Mouse (Mus musculus) granulocyte monocyte progenitor cell, adult 5-6 weeks (primary cell): ENCODE measurements around the gene Phactr1. TPM values are rescaled to one million over a fixed set of nuclear protein-coding genes. Genes with fewer than 3 reads are reported as not detected.
"Not testable (repeated sequence)": the region's sequence is repeated elsewhere in the genome, so short reads cannot be mapped to it uniquely, and the experiment has no call there.

Experiments used
- ATAC-seq: replicated peaks from 2 replicates; pipeline ENCODE4 v1.8.0; 2016; ENCODE audit warnings: mild to moderate bottlenecking, moderate TSS enrichment, inconsistent platforms; ENCODE audit not compliant: poor library complexity, severe bottlenecking
- total RNA-seq, 2 experiments: library from RNA; stranded (forward) in 1 of 2; stranded (reverse) in 1 of 2; fragments of 200-712, 200-1000 nt in 1 of 2; fragments of >200 nt in 1 of 2; fragmentation: Nextera tagmentation in 1 of 2; gene quantifications; 2 replicates each; pipeline ENCODE4 v1.2.3; 2014 to 2017

Phactr1 gene
- total RNA-seq, 2 experiments from 2014 or later, result 0.56 TPM; not detected in 1

DNA sequence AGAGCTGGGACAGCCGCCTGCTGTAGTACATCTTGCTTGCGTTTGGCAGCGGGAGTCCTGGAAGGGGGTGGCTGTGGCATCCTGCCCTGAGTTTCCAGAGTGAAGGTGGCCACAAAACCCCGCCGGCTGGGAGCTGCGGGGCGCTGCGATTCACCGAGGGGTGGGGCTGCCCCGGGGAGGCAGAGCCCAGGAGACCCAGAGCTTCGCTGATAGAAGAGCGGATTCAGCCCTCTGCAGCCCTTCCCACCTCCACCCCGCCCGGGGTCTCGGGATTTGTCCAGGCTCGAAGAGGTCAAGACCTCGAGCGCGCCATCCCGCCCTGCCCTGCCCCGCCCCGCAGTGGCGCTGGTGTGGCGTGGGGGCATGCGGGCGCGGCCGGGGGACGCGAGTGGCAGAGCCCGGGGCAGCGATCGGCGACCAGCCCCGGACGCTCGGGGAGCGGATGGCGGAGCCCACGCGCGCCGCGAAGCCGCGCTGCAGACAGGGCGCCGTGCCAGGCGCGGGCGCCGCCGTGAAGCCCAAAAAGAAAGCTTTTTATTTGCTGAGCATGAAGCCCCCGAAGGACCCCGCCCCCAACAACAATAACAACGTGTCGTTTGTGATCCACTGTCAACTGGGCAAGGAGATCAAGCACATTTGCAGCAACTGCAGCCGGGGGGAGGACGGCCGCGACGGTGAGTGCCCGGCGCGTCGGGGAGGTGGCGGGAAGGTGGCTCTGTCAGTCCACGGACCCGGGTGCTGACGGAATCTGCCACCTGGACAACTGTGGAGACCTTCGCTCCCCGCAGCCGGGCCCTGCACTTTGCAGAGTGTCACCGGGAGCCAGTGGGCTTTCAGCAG is 236.0 kb downstream of the Phactr1 start:
- peak; percentile 25; the same call in 1 of the 2 replicates for ATAC-seq

- no peak for ATAC-seq
Observed at GRCm38 (mm10) chr13:42917251-42917650, 236.8 kb downstream of the Phactr1 start.

DNA sequence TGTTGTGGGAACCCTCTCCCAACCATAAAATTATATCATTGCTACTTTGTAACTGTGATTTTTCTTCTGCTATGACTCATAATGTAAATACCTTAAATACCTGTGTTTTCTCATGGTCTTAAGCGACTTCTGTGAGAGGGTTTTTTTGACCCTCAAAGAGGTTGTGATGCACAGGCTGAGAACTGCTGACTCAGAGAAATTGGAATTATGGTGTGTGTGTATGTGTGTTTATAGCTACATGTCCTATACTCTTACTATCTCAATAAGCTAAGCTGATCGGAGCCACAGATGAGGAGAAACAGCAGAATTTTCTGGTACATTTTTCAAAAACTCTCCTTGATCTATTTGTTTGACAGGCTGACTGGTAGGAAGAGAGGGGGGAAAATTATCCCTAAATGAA is 239.6 kb downstream of the Phactr1 start:
- ATAC-seq, result no peak

GRCm38 (mm10) chr13:42921769-42922450 is 241.5 kb downstream of the Phactr1 start:
- ATAC-seq, result no peak

- no peak for ATAC-seq
Observed at GRCm38 (mm10) chr13:42927778-42928177, 247.4 kb downstream of the Phactr1 start.

DNA sequence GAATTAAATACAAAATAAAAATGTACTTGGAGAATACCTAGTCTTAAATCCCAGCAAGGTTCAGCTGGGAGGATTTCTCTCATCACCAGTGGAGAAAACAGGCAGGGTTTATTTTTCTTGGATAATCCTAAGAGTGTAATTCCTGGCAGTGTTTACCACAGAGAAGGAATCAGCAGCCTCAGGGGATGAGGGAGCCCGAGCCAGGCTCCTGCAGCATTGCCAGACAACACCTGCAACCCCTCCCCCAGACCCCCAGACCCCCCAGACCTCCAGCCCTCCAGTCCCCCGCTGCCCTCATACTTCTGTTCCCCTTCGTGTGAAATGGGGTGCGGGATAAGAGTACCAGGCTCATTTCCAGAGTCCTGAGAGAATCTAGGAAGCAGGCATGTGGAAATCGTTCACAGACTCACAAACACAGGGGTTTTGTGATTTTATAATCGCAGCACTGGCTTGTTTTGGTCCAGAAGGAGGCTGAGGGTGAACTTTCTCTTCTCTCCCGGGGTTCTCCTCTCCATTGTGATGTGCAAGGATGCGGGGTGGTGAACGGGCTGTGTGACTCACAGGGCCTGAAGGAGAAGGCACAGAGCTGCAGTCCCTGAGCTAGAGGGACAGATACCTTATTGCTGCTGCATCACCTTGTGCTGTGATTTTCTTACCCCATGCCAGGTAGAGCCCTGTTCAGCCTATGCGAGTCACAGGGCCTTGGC is 249.3 kb downstream of the Phactr1 start:
- no peak for ATAC-seq

DNA sequence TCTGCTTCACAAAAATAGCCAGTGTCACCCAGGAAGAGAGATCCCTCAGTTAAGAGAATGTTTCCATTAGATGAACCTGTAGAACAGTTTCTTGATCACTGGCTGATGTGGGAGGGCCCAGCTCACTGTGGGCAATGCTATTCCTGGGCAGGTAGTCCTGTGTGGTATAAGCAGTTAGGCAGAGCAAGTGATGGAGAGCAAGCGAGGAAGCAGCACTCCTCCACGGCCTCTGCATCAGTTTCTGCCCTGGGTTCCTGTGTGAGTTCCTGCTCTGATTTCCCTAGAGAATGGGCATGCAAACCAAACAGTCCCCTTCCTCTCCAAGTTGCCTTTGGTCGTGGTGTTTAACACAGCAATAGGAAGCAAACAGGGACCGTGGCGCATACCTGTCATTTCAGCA is 251.6 kb downstream of the Phactr1 start:
- no peak for ATAC-seq

- no peak for ATAC-seq
Observed at GRCm38 (mm10) chr13:42934538-42935126, 254.2 kb downstream of the Phactr1 start.

DNA sequence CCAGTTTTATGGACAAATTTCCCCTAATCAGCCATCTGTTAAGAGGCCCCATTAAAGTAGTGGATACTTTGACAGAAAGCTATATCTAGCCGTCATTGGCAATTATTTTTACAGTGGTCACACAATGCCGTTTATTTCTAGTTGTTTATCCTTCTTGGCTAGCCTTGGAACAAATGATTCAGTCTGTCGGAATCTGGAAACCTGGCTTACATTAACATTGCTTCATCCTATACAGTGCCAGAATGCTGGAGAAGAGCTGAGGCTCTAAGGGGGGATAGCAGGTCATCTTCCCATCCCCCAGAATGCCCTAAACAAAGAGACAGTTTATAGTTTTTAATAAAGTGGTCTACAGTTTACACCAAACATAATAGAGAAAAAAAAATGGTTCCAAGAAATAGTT is 257.4 kb downstream of the Phactr1 start:
- ATAC-seq, result no peak

GRCm38 (mm10) chr13:42938346-42938745 is 257.9 kb downstream of the Phactr1 start:
- no peak for ATAC-seq

DNA sequence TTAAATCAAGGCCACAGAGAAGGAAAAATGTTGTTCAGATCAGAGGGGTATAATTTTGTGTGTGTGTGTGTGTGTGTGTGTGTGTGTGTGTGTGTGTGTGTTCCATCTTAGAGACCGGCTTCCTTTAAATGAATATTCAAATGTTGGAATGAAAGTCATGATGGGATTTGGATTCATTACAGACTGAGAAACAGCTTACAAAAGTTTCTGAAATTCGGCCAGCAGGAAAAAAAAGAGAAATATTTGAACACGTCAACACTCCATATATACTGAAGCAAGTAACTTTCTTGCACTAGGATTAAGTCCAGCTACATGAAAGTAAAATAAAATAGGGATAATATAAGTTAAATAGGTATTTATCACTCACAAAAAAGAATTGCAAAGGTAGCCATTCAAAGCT is 259.8 kb downstream of the Phactr1 start:
- no peak for ATAC-seq

DNA sequence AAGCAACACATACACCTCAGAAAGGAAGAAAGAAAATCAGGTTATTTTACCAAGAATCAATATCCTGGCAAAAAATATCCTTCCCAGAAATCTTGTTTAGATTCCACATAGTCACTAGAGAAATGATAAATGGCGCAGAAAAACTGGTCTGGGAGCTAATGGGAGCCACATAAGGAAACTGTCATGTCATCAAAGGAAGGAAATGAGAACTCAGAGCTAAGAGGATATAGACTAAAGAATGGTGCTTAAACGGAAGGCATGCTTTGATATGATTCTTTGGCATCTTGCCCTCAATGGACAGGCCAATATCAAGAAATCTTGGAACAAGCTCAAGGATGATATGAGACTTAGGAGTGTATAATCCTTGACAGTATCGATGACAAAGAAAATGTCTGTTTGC is 263.7 kb downstream of the Phactr1 start:
- ATAC-seq, result no peak

DNA sequence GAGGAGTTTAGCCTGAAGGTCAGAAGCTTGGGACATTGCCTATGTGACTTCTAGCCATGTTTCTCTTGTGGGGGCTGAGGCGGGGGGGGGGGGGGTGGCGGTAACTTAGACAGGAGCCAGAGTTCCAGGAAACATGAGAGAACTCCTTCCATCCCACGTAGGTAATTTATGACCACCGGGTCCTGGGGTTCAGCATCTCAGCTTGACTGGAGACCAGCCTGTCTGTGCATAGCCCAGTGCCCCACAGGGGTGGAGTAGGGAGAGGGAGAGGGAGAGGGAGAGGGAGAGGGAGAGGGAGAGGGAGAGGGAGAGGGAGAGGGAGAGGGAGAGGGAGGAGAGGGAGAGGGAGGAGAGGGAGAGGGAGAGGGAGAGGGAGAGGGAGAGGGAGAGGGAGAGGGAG is 264.8 kb downstream of the Phactr1 start:
- ATAC-seq, result not testable (repeated sequence)

DNA sequence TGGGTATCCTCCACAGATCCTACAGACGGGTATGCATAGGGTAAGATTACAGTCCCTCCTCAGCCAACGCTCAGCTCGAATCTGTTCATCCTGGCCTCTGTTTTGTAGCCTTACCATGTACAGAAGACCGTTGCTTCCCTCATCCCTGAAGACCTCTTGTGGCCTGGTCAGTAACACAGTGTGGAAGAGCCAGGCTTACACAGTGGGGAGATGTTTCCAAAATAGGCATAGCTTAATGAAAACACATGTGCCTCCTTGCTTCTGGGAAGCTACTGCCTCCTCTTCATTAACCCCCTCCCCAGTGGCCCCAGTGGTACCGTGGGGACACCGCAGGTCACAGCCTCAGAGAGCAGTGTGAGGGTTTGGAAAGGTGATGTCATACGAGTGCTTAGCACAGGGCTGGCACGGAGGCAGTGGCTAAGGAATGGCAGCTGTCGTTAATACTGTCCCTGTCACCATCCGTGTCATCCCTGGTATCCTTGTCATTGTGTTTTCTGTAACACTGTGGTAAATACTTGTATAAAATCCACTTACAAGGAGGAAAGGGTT is 268.4 kb downstream of the Phactr1 start:
- ATAC-seq, result no peak

DNA sequence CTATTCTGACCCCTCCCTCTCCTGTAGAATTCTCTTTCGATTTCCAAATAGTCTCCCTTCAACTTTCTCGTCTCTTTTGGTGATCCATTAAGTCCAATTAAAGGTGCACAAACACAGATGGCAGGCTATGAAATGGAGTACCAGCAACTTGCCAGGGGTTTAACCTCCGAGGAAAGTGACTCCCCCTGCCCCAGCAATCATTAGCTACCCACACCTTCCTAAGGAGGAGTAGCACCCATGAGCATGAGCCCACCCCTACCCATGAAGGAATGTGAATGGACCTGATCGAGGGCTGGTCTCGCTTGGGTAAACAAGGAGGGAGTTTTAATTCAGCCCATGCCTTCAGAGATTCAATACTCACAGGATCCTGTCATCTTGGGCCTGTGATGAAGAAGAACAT is 268.9 kb downstream of the Phactr1 start:
- ATAC-seq, result no peak

- no peak for ATAC-seq
Observed at GRCm38 (mm10) chr13:42950056-42950455, 269.6 kb downstream of the Phactr1 start.

DNA sequence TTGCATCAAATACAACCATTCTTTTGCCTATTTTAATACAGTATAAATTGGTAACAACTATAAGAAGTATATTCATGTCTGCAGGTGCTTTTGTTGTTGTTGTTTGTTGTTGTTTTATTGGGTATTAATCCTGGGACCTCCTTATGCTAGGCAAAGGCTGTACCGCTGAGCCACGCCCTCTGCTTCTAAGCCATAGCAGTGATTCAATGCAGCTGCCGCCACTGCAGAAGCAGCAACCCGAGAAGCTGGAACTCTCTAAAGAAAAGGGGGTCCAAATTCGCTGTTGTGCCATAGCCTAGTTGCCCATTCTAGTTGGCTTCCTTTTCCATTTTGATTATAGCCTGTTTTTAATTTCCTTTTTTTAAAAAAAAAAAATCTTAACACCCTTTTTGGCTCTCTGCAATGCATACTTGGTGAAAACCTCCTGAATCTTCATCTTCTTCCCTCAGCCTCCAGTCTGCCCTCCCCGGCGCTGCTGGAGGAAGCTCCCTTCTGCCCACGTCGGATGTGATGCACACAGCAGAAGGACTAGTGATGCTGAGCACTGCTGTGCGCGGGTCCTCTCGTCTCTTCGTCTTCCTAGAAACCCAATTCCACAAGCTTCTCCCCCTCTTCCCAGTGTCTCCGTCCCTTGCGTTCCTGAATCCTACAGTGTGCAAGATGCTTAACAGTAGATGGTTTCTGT is 271.8 kb downstream of the Phactr1 start:
- ATAC-seq, result no peak

- no peak for ATAC-seq
Observed at GRCm38 (mm10) chr13:42953071-42953470, 272.6 kb downstream of the Phactr1 start.

- no peak for ATAC-seq
Observed at GRCm38 (mm10) chr13:42954116-42954515, 273.7 kb downstream of the Phactr1 start.

- ATAC-seq, result no peak
Observed at GRCm38 (mm10) chr13:42956327-42956726, 275.9 kb downstream of the Phactr1 start.
